Mouse (Mus musculus): Measurements from ENCODE around the gene Dynlt1a.
A peak's percentile ranks its signal among the peaks of the same experiment; 100 is the strongest.
"Not testable (repeated sequence)": the region's sequence is repeated elsewhere in the genome, so short reads cannot be mapped to it uniquely, and the experiment has no call there.

Dynlt1a gene

DNA sequence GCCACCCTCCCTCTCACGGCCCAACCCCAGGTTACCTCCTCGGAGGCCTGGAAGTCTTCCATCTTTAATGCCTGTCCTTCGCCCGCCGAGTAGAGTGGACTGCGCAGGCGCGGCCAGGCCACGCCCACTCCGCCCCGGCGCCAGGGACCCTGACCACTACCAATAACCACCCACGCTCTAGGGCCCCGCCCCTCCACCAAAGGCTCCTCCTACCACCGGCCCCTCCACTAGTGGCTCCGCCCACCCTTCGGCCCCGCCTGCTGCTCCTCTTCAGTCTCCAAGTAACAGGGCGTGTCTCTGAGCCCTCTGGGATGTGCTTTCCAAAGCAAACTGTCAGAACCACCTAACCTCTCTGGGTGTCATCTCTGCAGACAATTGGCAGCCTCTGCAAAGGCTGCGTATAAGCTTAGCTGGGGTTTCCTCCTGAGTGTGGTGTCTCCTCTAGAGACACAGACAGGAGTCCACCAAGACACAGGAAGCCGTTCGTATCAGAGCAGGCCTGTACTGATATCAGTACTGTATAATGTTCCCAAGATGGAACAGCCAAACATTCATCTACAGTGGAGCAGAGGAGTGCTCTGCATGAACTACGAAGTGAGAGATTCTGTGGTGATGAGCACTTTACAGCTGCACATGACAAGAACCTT lies at the start of gene Dynlt1a:
Gene Dynlt1a, minus strand, starts transcription at position 162 of the 647 bp plus-strand sequence.
- peak; percentile 100 for DNase-seq

DNA sequence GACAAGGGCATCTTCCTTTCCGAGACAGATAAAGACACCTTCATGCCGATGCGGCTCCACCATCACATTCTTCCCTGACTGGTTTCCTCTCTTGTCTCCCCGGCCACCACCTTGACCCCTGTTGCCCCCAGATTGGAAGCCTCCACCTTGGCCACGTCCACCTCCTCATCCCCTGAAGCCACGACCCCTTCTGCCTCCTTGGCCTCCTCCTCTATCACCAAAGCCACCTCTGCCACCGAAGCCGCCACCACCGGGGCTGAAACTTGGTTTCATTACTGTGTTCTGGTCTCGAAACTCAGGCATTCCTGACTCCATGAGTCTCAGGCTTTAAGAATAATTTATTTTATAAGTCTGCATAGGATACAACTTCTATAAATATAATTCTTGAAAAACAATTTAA lies 38.0 kb upstream of the Dynlt1a start:
- peak; percentile 36 to 63 for DNase-seq

DNA sequence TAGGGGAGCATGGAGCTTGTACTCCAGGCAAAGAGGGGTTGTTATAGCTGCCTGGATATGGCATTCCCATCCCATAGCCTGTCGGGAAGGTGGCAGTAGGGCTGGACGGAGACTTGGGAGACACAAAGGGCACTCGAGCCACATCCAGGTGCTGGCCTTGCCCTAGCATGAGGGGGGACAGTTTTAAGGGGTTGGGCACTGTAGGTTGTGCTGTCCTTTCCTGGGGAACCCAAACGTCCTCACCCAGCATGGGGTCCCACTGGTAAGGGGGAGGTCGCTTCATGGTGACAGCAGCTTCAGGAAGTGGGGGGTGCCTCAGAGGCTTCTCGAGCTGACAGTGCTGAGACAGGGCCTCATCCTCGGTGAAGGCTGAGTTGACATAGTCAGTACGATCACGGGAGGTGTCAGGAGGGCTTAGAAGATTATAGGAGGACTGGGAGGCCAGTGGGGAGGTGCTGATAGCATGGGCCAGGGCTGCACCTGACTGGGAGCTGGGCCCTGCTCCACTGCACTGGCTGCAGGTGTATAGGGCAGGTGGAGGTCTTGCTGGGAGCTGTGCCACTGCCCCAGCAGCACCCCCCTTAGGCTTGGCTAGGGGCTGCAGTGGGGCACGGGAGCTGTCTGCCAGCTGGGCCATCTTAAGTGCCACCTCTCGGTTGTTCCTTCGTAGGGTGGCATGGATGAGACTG lies 25.4 kb upstream of the Dynlt1a start:
- DNase-seq: not testable (repeated sequence)

DNA sequence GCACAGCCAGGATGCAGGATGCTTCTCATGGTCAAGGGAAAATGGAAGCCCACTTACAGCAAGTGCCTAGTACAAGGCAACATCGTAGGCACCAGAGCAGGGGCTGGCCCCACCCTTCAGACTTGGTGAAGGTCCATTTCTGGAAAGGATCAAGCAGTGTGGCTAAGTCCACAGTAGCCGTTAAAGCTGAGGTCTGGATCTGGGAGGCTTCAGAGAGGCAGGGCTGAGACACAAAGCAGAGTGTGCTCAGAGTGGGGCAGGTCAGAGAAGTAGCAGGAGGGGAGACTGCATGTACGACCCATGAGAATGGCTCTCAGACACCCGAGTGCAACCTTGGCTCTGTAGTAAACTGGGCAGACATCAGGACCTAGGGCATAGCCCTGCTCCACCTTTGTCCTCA lies 11.7 kb upstream of the Dynlt1a start:
- DNase-seq: not testable (repeated sequence)

DNA sequence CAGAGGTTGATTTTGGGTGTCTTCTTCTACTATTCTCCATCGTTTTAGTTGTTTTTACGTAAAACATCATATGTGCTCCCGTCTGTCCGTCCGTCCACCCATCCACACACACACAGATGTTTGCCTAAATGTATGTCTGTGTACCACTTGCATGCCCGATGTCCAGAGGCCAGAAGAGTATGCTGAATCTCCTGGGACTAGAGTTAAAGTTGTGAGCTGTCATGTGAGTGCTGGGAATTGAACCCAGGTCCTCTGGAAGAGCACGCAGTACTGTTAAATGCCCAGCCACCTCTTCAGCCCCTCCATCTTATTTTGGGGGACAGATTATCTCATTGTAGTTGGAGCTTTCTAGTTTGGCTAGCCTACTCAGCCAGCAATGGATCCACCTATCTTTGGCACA lies 10.3 kb upstream of the Dynlt1a start:
- DNase-seq: not testable (repeated sequence)

DNA sequence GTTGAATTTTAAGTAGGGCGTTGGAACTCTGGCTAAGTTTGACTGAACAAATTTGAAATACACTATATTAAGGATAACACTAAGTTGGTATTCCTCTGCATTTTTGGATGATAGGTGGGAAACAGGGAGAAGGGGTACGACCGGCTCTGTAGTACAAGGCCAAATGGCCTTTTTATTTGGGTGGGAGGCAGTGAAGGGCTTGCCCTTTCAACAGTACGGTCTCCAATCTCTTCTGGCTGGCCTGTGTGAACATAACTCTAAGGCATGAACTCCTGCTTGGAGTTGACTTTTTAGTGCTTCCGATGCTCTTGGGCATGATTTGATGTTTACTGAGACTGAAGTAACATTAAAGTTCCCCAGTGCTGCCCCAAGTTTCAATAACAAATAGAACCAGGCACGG lies 8.2 kb upstream of the Dynlt1a start:
- DNase-seq: not testable (repeated sequence)

DNA sequence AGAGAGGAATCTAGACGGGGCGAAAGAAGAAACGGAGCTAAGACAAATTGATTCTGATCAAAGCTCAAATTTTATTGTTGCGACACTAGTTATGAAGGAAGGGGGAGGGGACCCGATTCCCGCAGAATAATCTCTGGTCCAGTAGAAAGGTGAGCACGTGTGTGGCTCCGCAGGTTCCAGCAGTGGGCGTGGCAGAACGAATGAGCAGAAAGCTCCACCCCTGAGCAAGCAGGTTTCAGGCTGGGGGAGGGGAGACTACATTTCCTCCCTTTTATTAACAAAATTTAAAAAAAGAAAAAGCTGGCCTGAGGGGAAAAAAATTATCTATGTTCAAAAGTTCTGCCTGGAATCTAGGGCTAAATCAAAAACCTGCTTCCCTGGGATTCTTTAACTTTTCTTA lies 7.7 kb upstream of the Dynlt1a start:
- DNase-seq: not testable (repeated sequence)

DNA sequence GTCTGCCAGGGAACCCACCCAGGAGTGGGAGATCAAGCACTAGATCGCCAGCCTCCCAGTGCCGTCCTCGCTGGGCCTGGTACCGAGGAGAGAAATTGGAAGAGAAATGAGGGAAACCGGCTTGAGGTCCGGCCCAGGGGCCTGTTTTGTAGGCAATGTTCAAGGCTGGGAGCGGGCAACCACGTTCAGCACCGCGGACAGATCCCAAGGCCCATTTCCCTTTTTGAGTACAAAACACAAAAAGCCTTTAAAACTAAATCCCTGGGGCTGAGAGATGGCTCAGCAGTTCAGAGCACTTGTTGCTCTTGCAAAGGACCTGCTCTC lies 4.4 kb upstream of the Dynlt1a start:
- DNase-seq: not testable (repeated sequence)

DNA sequence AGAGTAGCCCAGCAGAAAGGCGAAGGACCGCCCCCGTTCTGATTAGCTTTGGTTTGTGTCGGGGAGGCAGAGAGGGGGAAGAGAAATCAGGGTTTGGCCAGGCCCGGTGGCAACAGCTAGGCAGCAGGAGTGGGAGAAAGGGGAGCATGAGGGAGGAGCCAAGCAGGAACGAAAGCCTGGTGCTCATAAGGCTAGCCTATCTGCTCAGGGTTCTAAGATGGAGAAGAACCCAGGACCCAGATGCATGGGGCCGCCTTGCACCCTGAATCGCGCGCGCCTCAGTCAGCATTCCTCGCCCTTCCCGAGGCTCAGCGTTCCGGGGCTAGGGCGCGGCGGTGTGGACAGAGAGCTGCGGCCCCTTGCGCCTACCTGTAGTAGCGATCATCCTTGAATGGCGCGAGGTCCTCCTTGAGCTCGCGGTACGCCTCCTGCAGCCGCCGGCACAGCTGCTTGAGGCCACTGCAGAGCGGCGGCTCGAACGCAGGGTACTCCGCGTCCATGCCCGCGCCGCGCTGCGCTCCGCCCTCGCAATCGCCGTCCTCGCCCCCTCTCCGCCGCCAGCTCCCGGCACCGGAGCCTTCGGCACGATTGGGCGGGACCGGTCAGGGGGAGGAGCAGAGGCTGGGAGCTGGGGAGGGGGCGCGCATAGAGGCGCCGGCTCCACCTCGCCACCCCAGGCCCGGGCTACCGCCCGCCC lies 3.9 kb upstream of the Dynlt1a start:
- DNase-seq: not testable (repeated sequence)

DNA sequence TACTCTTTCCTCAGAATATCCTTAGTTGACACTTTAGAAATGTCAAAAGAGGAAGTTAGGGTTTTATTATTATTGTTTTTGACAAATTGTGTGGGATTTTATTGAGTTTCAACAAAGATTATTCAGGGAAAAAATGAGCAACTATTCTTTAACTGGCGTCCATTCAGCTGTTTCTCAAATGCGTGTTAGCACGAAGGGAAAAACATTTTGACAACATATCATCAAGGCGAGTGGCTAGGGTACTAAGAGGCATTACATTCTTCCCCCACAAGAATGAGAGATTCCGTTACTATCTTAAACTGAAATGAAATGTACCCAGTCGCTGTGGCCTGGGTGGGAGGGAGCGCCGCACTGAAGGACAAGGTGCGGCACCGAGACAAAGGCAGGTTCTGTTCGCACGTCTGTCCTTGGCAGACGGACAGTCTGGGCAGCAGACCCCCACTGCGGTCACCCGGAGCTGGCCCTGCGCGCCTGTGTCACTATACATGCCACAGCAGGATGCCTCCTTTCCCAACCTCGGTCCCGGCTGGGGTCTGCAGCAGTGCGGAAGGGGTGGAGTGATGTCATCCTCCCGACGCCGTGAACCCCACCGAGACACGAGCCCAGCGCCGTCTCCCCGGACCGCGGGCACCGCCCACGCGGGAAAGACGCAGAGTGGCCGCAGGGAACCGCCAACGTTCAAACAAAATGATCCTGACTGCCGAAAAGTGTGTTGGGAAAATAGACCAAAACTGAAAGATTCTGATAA lies 747 bp downstream of the Dynlt1a start:
- DNase-seq: peak; percentile 82 to 84

DNA sequence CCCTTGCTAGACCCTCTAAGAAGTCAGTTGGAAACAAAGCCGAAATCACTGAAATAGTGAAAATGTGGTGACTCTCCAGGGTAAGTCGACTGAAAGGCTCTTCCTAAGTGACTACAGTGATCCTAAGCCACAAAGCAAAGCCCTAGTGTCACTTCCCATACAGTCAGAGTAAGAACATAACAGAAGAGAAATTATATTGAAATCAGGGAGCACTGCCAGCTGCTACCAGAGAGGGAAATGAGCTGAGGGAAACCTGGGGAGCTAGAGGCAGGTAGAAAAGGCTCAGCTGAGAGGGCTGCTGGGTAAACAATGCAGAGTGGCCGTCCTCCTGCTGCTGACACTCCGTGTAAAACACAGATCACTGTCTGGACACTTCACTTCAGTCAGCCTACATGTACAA lies 1.6 kb downstream of the Dynlt1a start:
- DNase-seq: peak in 1 of 2 experiments; percentile 62

DNA sequence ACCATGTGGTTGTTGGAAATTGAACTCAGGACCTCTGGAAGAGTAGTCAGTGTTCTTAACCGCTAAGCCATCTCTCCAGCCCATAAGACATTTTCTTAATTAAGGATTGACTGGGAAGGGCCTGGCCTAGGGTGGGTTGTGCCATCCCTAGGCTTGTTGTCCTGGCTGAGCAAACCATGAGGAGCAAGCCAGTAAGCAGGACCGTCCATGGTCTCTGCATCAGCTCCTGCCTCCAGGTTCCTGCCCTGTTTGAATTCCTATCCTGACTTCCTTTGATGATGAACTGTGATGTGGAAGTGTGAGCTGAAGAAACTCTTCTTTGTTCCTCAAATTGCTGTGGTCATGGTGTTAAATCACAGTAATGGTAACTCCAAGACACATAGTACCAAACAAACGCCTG lies 2.8 kb downstream of the Dynlt1a start:
- DNase-seq: not testable (repeated sequence)

DNA sequence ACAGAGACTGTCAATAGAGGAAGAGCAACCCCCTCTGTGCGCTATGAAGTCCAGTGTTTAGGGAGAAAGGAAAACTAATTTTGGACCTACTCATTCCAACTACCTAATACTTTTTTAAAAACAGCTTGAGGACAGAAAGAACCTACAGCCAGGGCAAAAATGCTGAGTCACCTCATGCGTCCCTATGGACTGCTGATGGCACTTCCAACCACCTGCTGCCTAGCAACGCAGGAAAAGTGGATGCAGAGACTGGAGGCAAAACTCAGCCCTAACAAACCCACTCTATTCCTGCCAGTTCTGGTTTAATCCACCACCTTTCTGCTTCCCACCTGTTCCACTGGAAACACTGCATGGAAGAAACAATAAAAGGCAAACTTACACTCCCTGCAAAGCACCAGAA lies 4.5 kb downstream of the Dynlt1a start:
- DNase-seq: peak in 1 of 2 experiments; percentile 10

DNA sequence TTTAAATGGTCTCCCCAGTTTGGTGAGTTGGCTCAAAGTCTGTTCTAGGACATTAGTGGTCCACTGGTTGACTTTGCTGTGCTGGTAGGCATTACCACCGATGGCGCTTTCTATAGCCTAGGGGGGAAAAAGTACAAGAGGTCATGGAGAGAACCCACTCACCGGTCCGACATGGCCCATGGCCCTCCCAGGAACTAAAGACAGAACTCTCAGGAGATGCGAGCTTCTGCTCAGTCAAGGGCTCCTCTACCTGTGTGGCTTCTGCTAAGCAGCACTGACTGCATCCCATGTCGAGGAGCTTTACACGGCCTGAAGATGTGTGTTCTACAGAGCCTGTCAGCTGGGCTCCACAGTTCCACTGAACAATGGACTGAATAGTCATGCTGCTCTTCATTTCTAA lies 5.6 kb downstream of the Dynlt1a start:
- DNase-seq: not testable (repeated sequence)

DNA sequence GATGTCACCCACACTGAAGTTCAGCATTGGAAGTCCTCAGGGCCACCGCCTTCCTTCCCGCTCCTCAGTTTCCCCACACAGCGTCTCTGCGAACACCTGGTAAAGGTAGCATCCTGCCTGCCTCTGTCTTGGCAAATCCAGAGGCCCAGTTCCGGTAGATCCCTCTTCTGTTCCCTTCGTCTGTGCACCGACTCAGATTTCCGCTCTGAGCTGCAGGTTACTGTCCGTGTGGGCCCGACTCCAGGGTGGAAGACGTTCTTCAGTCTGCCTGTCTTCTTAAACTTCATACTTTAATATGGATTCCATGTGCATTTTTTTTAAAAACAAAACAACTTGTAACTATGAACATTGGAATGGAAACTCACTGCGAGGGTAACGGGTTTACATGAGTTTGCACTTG lies 10.8 kb downstream of the Dynlt1a start:
- not testable (repeated sequence) for DNase-seq

DNA sequence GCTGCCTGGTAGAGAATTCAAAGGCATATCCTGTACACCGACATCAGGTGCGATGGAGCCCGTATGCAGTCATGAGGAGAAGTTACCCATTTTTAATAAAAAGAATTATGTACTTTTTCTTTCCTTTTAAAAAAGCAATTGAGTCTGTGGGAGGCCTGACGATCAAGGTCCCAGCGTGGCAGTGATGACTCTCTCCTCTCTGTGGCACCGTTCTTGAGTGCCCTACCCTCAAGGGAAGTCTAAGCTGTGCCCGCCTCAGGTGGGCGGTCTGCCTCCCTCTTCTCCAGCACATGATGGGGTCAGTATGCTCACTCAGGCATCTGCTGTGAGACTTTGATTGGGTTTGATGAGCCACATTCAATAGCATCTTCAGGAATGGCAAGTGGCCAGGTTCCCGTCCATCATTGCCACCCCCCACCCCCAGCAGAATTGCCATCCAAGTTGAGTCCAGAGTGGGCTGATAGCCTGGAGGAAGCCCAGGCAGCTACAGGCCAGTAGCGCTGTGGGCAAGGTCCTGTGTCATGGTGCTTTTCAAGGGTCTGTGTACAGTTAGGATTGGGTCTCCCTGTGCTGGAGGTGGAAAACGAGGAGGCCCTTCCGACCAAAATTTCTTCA lies 11.5 kb downstream of the Dynlt1a start:
- DNase-seq: peak; percentile 44 to 45

DNA sequence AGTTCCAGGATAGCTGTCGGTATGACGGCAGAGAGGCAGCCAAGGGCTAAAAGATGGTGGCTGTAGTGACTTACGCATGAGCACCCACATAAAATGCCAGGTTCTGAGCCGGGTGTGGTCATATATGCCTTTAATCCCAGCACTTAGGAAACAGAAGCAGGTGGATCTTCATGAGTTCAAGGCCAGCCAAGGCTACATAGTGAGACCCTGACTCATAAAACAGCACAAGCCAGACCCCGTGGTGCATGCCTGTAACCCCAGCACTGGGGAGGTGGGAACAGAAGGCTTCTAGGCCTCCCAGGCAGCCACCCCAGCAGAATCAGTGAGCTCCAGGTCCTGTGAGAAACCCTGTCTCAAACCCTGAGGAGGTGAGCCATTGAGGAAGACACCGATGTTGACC lies 12.4 kb downstream of the Dynlt1a start:
- not testable (repeated sequence) for DNase-seq

DNA sequence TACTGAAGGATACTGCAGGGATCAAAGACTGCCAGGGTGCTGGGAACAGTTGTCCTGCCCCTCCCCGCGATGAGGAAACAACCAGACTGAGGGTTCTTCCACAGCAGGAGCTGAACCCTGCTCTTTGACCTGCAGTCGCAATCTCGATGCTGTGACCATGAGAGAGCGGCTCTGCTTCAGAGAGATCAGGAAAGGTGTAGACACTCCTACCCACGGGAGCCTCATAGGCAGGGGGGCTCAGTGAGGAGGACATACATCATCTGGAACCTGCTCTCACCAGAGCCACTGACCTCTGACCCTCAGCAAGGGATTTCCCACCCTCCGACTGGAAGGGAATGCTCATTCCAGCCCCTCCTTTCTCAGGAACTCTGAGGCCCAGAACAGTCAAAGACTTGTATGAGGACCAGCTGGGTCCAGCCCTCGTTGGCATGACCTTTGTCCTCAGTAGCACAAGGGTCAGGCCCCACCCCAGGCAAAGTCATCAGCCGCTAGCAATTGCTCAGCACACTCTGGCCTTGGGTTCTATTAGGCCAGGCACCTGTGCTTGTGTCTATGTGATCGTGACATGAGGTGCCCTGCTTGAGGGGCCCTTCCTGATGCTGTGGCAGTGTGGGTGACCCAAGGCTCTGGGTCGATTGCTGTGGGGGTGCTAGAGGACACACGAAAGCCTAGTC lies 17.0 kb downstream of the Dynlt1a start:
- not testable (repeated sequence) for DNase-seq

DNA sequence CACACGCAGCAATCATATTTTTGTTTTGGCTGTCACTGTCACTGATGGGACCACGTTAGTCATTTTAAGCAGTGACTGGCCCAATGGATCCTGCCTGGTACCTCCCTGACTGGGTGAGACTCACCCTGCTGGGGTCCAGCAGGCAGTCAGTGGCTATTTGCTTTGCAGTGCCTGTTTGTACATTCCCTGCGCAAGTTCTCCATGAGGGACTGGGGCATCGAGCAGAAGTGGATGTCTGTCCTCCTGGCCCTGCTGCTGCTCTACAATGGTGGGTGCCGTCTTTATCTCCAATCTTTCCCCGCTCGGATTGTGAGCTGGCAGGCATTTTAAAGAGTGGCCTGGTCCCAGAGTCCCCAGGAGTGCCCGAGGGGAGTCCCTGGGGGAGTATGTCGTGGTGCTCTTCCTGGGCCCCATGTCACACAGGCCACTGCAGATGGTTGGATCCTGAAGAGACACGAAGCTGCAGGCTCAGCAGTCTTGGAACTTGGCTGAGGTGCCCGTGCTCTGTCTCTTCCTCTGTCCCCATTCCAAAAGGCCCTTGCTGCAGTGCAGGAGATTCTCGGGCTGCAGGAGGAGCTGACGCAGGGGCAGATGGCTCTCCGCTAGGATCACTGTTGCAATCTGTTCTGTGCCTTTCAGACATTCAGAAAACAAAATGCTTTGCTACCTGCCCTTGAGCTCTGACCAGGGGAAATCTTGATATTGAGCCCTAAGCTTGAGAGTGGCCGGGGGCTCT lies 20.1 kb downstream of the Dynlt1a start:
- DNase-seq: peak in 1 of 2 experiments; percentile 63

DNA sequence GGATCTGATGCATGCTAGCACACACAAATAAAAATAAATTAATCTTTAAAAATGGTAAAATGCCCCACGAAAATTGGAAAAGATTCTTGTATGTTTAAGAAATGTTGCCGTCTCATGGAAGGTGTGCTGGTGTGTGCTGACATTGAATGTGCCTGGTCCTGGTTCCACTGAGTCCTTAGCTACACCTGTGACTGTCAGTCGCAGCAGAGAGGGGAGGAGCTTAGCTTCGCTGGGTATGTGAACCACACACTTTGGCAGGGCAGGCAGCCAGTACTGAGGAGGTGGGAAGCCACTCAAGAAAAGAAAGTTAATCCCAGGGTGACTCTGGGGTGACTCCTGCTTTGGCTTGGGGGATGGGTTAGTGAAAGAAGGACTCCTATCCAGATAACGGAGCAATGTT lies 23.4 kb downstream of the Dynlt1a start:
- not testable (repeated sequence) for DNase-seq

DNA sequence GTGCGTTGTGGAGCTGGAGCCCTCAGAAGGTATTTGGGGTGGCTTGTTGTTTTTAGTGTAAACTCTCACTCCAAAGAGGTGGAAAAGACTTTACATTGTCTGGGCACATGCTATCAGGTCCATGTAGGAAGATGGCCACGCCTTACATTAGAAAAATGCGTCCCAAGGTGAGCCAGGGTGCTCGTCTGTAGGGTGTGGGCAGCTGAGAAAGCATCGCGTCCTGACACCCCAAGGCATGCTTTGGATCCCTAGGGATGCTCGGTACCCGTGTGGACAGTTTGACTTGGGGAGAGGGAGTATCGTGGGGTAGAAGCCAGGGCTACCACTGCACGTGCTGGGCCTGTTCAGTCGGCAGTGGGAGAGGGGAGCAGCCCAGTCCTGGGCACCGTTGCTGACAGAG lies 28.3 kb downstream of the Dynlt1a start:
- not testable (repeated sequence) for DNase-seq

Data from cerebellum, postnatal 14 days (tissue).